Mouse (Mus musculus) cerebellum, adult 2 months (tissue): ENCODE data around the gene Col9a1. TPM values are rescaled to one million over a fixed set of nuclear protein-coding genes. Genes with fewer than 3 reads are reported as not detected.

ENCODE experiments used
- DNase-seq, 2 experiments: peaks; one replicate each; pipeline ENCODE4 v3.0.0; 2021
- H3K27ac ChIP-seq: fragments of 200-500 bp; 2 replicates; pipeline ENCODE4 v1.5.1; 2012; ENCODE audit warnings: low read length, control low read depth, inconsistent platforms; ENCODE audit not compliant: insufficient read depth
- H3K27me3 ChIP-seq: fragments of 200-500 bp; 2 replicates; pipeline ENCODE4 v1.6.1; 2012; ENCODE audit warnings: inconsistent platforms, mild to moderate bottlenecking, low read length, moderate library complexity; ENCODE audit not compliant: control insufficient read depth, insufficient read depth
- H3K4me1 ChIP-seq: fragments of 200-500 bp; 2 replicates; pipeline ENCODE4 v1.6.1; 2011; ENCODE audit warnings: low read length; ENCODE audit not compliant: control insufficient read depth, insufficient read depth
- H3K4me3 ChIP-seq: fragments of 200-500 bp; replicated peaks from 2 replicates; pipeline ENCODE3; 2011; ENCODE audit warnings: mild to moderate bottlenecking, low read depth, low read length, control low read depth; ENCODE audit not compliant: insufficient read depth
- CTCF ChIP-seq: fragments of 200-500 bp; IDR thresholded peaks from 2 replicates; pipeline ENCODE4 v1.5.1; 2011; ENCODE audit warnings: low read depth, mild to moderate bottlenecking, control low read depth, low read length, moderate library complexity, borderline replicate concordance; ENCODE audit not compliant: insufficient read depth
- POLR2A ChIP-seq: fragments of 200-500 bp; IDR thresholded peaks from 2 replicates; pipeline ENCODE4 v1.6.1; 2011; ENCODE audit warnings: low read length, control low read depth, borderline replicate concordance; ENCODE audit not compliant: insufficient read depth
- WGBS: fragments of 180-500 bp; shearing (Covaris S2); methylation state at CpG from one replicate; pipeline ENCODE4 v1.1.7; 2018; 5-methylcytosine and 5-hydroxymethylcytosine counted together
- polyA plus RNA-seq: library from polyadenylated mRNA; depleted of rRNA; stranded (reverse); fragments of >200 nt; gene quantifications from 2 replicates; pipeline ENCODE4 v1.2.3, GENCODE M21; 2012

Gene Col9a1
- polyA plus RNA-seq, 1 experiment = 0.87 TPM

DNA sequence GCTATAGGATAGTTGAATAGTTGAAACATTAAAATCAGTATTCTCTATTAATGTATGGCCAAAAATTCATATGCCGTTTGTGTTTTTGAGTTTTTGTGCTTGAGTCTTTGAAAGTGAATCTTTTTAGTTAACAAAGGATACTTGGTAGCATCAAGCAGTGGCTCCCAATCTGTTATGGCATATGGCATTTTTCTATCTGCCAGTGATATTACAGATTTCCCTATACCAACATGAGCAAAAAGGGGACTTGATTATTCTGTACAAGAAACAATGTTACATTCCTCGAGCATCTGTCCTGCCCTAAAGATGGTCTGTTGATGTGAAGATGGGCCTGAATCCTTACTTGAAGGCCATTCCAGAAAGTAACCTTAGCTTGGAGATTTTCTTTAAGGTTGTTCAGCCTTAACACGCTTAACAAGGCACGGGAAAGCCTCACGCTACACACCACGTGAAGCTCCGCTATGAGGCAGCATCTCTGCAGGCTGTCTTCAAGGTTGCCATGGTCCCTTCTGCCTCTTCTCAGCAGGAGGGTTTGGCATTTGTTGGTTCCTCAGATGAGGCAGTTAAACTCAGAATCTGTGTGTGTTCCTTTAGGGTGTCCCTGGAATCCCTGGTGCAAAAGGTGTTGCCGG is 45.7 kb downstream of the Col9a1 start:
- Histone ChIP-seq H3K4me3 (no peak overlapping the region), H3K4me1 (peaks cover 38% of the 10 kb centered on the region), H3K27me3 (no peaks in the 10 kb centered on the region), H3K27ac (peak overlapping the region; percentile 78)
- 13% methylated on average over 8 of the region's 8 CpGs for WGBS
- no peak for TF ChIP-seq POLR2A
- no peak for TF ChIP-seq CTCF
- DNase-seq = peak; percentile 82 to 93

DNA sequence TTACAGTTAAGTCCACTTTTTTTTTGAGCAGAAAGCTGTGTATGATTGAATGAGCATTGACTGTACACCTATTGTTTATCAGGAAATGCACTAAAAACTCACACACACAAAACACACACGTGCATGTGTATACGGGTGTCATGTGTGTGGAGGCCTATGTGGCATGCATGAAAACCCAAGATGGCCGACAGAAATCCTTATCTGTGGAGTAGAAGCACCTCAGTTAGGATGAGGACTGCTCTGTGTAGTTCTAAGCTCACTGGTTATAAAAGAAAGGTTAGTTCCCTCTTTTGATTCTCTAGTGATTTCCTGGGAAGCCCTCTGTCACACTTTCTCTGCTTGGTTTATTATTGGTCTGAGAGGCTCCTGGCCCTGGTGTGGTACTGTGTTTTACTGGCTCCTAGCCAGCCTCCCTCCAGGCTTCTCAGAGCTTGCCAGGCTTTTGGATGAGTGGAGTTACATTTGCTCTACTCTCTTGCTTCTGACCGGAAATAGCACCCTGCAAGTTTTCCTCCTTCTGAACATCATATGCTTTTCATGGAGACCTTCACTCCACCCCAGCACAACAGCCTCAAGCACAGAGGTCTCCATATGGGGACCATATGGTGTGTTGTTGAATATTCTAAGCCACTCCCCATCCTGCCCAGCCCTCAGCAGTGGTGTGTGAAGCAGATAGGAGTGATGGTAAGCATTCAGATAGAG is 48.6 kb downstream of the Col9a1 start:
- 25% methylated on average over 4 of the region's 4 CpGs for WGBS
- Histone ChIP-seq H3K4me1 (peaks cover 38% of the 10 kb centered on the region), H3K27me3 (no peaks in the 10 kb centered on the region), H3K4me3 (no peak overlapping the region), H3K27ac (peak overlapping the region; percentile 70)
- TF ChIP-seq POLR2A = 0 out of 2 replicates have a peak, but pooled peaks have one; percentile 11
- TF ChIP-seq CTCF = no peak
- DNase-seq = peak; percentile 95 to 97

DNA sequence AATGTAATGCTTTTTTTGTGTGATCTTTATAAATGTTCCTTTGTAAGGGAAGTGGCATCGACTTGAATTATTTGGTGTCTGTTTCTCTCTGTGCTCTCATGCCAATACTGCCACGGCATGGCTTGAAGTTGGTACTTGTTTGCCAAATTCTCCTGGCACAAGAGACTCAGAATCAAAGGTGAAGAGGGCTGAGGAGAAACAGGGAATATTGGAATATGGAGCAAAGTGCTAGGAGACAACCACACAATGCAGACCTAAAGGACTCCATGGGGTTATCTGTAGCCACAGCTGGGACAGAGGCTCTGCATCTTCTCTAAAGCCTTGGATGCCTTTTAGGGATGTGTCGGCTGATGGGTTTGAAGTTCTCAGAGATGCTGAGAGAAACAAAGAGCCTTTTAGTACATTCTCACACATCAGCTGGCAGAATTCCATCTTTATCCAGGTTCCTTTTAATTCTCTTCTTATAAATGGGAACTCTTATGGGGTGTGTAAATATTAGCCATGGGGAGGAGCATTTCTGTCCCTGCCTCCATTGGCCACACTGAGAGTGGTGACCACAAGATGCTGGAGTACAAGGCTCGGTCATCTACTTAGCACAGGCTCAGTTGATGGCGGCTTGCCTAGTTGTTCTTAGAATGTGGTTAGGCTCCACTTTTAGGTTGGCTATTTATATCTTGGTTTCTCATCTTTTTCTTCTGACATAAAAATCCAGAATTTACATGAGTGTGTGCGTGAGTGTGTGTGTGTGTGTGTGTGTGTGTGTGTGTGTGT is 49.7 kb downstream of the Col9a1 start:
- no peak overlapping the region for H3K4me3 ChIP-seq
- peak overlapping the region; percentile 89 for H3K27ac ChIP-seq
- peaks cover 37% of the 10 kb centered on the region for H3K4me1 ChIP-seq
- 47% methylated on average over 6 of the region's 6 CpGs for WGBS
- peak; percentile 64 to 86 for DNase-seq
- no peak for TF ChIP-seq CTCF
- TF ChIP-seq POLR2A = no peak
- H3K27me3 ChIP-seq = no peaks in the 10 kb centered on the region

- Histone ChIP-seq H3K4me1 (peaks cover 26% of the 10 kb centered on the region), H3K27me3 (no peaks in the 10 kb centered on the region), H3K27ac (no peak overlapping the region), H3K4me3 (no peak overlapping the region)
- DNase-seq = no peak
- 92% methylated on average over 1 of the region's 1 CpGs for WGBS
- no peak for TF ChIP-seq CTCF
Observed at GRCm38 (mm10) chr1:24229552-24229951, 52.1 kb downstream of the Col9a1 start.

DNA sequence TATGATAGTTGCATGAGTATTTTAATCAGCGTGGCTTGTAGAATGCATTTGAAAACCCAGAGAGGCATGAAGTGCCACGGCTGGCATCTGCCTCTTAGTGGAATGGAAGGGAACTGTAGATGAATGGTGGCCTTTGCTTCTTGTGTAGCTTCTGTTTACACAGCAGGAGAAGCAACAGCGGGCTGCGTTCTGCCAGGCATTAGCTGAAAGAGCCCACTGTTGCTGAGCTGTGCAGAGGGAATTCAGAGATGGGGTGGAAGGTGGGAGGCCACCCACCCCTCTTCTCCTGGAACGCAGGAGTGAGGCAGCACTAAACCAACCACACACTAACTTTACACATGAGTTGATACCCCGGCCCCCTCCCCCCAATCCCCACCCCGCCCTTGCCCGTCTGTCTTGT is 53.0 kb downstream of the Col9a1 start:
- H3K4me1 ChIP-seq = peaks cover 25% of the 10 kb centered on the region
- TF ChIP-seq CTCF = peak; percentile 32; the same call in 1 of the 2 replicates
- no peak for TF ChIP-seq POLR2A
- no peaks in the 10 kb centered on the region for H3K27me3 ChIP-seq
- peak in 1 of 2 experiments; percentile 46 for DNase-seq
- H3K4me3 ChIP-seq = no peak overlapping the region
- H3K27ac ChIP-seq = no peak overlapping the region
- WGBS = 18% methylated on average over 8 of the region's 8 CpGs

DNA sequence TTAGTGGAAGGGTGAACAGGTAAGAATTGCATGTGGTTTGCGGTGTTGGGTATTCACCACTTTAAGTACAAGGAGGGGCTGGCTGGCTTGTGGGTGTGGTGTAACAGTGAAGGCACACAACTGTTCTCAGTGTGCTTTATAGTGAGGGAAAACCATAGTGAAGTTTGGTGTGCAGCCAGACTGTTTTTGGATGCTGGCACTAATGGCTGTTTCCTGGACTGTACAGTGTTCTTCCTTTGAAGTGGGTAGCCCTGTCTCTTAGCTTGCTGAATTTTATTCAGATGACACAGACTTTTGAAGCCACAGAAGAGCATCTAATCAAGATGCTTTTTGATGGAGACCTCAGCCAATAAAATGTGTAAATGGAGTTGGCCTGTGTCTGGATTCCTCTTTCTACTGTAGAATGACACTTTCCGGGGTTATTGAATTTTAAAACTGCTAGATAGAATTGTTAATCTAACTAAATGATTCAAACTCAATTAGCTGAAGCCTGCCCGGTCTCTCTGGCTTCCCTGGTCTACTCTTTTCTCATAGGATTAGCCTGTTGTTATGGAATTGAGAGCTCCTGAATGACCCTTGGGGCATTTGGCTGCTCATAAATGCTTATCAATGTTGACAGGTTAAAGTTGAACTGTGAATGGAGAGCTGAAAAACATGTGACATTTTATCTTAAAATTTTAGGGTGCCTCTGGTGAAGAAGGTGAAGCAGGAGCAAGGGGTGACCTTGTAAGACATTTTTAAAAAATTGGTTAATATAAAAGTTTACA is 54.3 kb downstream of the Col9a1 start:
- peaks cover 14% of the 10 kb centered on the region for H3K4me1 ChIP-seq
- no peak overlapping the region for H3K27ac ChIP-seq
- no peak overlapping the region for H3K4me3 ChIP-seq
- H3K27me3 ChIP-seq = no peaks in the 10 kb centered on the region
- DNase-seq = no peak
- 81% methylated on average over 3 of the region's 3 CpGs for WGBS
- no peak for TF ChIP-seq POLR2A
- no peak for TF ChIP-seq CTCF

GRCm38 (mm10) chr1:24236330-24236729 is 58.9 kb downstream of the Col9a1 start:
- Histone ChIP-seq H3K27ac (no peak overlapping the region), H3K4me3 (no peak overlapping the region), H3K4me1 (peaks cover 2% of the 10 kb centered on the region; the same call in 1 of the 2 replicates), H3K27me3 (no peaks in the 10 kb centered on the region)
- no peak for TF ChIP-seq CTCF
- no peak for TF ChIP-seq POLR2A
- WGBS = 93% methylated on average over 1 of the region's 1 CpGs
- DNase-seq = no peak
